In genomic region chr1:78853094-78853445, GRCm38 (mm10) we compare ENCODE assay signal across 16 mouse cellular contexts. TPM values are rescaled to one million over a fixed set of nuclear protein-coding genes. Genes with fewer than 3 reads are reported as not detected.
DNase-seq lines count a peak whose midpoint lies in the region; ATAC-seq and TF ChIP-seq lines count a peak whose summit lies in the region.
"Had no signal": no experiment of that assay in that cellular context is flagged by ENCODE, and none has a peak within 500 bp of the region (broad histone marks: within the 10 kb centered on the region; RNA-seq: fewer than 3 reads in every experiment).

No protein-coding gene starts in this region.

- 89% methylated on average over 3 of the region's 3 CpGs for WGBS in embryonic facial prominence, embryonic 10.5 days
- WGBS in embryonic facial prominence, embryonic 15.5 days, result 86% methylated on average over 3 of the region's 3 CpGs
- WGBS in hindbrain, embryonic 16.5 days, result 53% methylated on average over 3 of the region's 3 CpGs
- WGBS in midbrain, postnatal 0 days, result 78% methylated on average over 3 of the region's 3 CpGs

- no peaks in the 10 kb centered on the region for H3K9me3 ChIP-seq in embryonic facial prominence, embryonic 10.5 days
- H3K9me3 ChIP-seq in embryonic facial prominence, embryonic 15.5 days (replicated peaks), result no peaks in the 10 kb centered on the region
- H3K9me3 ChIP-seq in hindbrain, embryonic 16.5 days (ENCODE audit: control insufficient read depth, low read length), result no peaks in the 10 kb centered on the region
- H3K9me3 ChIP-seq in midbrain, postnatal 0 days (ENCODE audit: low read length), result no peaks in the 10 kb centered on the region
- H3K9me3 ChIP-seq: lung, embryonic 15.5 days had no signal

- peak overlapping the region; percentile 53; the same call in 1 of the 2 replicates for H3K27ac ChIP-seq in embryonic facial prominence, embryonic 10.5 days (replicated peaks)
- no peak overlapping the region for H3K27ac ChIP-seq in embryonic facial prominence, embryonic 15.5 days (replicated peaks)
- peak overlapping the region; percentile 69 for H3K27ac ChIP-seq in hindbrain, embryonic 16.5 days (ENCODE audit: low read depth, low read length)
- no peak overlapping the region for H3K27ac ChIP-seq in midbrain, postnatal 0 days (ENCODE audit: low read depth, low read length)
- H3K27ac ChIP-seq: kidney, postnatal 0 days; lung, embryonic 15.5 days had no signal

- H3K4me1 ChIP-seq in embryonic facial prominence, embryonic 10.5 days, result peaks cover 12% of the 10 kb centered on the region
- 0 out of 2 replicates have a peak, but pooled peaks cover 6% of the 10 kb centered on the region for H3K4me1 ChIP-seq in embryonic facial prominence, embryonic 15.5 days
- peaks cover 13% of the 10 kb centered on the region for H3K4me1 ChIP-seq in hindbrain, embryonic 16.5 days (ENCODE audit: control insufficient read depth, insufficient read depth, low read depth, low read length)
- no peaks in the 10 kb centered on the region for H3K4me1 ChIP-seq in midbrain, postnatal 0 days (ENCODE audit: insufficient read depth, low read length)
- H3K4me1 ChIP-seq: lung, embryonic 15.5 days had no signal

- H3K4me3 ChIP-seq in embryonic facial prominence, embryonic 10.5 days, result no peak overlapping the region
- H3K4me3 ChIP-seq in embryonic facial prominence, embryonic 15.5 days (replicated peaks), result no peak overlapping the region
- H3K4me3 ChIP-seq in hindbrain, embryonic 16.5 days (ENCODE audit: low read length), result no peak overlapping the region
- no peak overlapping the region for H3K4me3 ChIP-seq in midbrain, postnatal 0 days (ENCODE audit: low read depth, low read length)
- H3K4me3 ChIP-seq: lung, embryonic 15.5 days; myocyte had no signal

- no peak for TF ChIP-seq CTCF in midbrain, postnatal 0 days (IDR thresholded peaks at IDR 0.05)

- H3K27me3 ChIP-seq in embryonic facial prominence, embryonic 10.5 days (replicated peaks; ENCODE audit: low read depth, poor library complexity, severe bottlenecking), result no peaks in the 10 kb centered on the region
- no peaks in the 10 kb centered on the region for H3K27me3 ChIP-seq in embryonic facial prominence, embryonic 15.5 days
- H3K27me3 ChIP-seq in hindbrain, embryonic 16.5 days (replicated peaks; ENCODE audit: control insufficient read depth, insufficient read depth, low read length), result no peaks in the 10 kb centered on the region
- no peaks in the 10 kb centered on the region for H3K27me3 ChIP-seq in midbrain, postnatal 0 days (ENCODE audit: insufficient read depth, low read length)
- H3K27me3 ChIP-seq: lung, embryonic 15.5 days had no signal

- H3K4me2 ChIP-seq in embryonic facial prominence, embryonic 15.5 days (replicated peaks), result no peak overlapping the region
- H3K4me2 ChIP-seq in hindbrain, embryonic 16.5 days (ENCODE audit: low read length), result peak overlapping the region; percentile 13; the same call in 1 of the 2 replicates
- no peak overlapping the region; the same call in 1 of the 2 replicates for H3K4me2 ChIP-seq in midbrain, postnatal 0 days (ENCODE audit: low read depth, low read length, poor library complexity, severe bottlenecking)
- H3K4me2 ChIP-seq: liver, embryonic 11.5 days; lung, embryonic 15.5 days had no signal

- ATAC-seq in embryonic facial prominence, embryonic 15.5 days (ENCODE audit: insufficient number of reproducible peaks, low FRiP score, low TSS enrichment, low read depth), result 0 out of 2 replicates have a peak, but pooled peaks have one; percentile 7
- peak; percentile 58 for ATAC-seq in hindbrain, embryonic 16.5 days
- peak; percentile 47; the same call in 1 of the 2 replicates for ATAC-seq in midbrain, postnatal 0 days (ENCODE audit: low FRiP score)
- ATAC-seq in inflammation-experienced regulatory T-cells, adult 6 months, result no peak
- ATAC-seq: CD4-positive, CD25-positive, alpha-beta regulatory T cell, adult 4 months had no signal

- no peak for DNase-seq in embryonic facial prominence, embryonic 10.5 days (ENCODE audit: low spot score)
- peak; percentile 10 for DNase-seq in midbrain, postnatal 0 days (ENCODE audit: low spot score)
- DNase-seq in right cerebral cortex, postnatal 4 days, result no peak
- no peak for DNase-seq in thymus, postnatal 0 days (ENCODE audit: low spot score)
- DNase-seq: cerebellum, adult 8-10 months; spleen, adult 18-20 months; thymus, postnatal 14 days had no signal

- no peak overlapping the region for H3K9ac ChIP-seq in embryonic facial prominence, embryonic 15.5 days
- no peak overlapping the region for H3K9ac ChIP-seq in hindbrain, embryonic 16.5 days (ENCODE audit: low read depth, low read length)
- H3K9ac ChIP-seq in midbrain, postnatal 0 days (replicated peaks; ENCODE audit: low read length, poor library complexity, severe bottlenecking), result no peak overlapping the region
- H3K9ac ChIP-seq: lung, embryonic 15.5 days had no signal

- H3K36me3 ChIP-seq in embryonic facial prominence, embryonic 10.5 days (replicated peaks), result no peaks in the 10 kb centered on the region
- no peaks in the 10 kb centered on the region for H3K36me3 ChIP-seq in embryonic facial prominence, embryonic 15.5 days
- H3K36me3 ChIP-seq in hindbrain, embryonic 16.5 days (ENCODE audit: control insufficient read depth, insufficient read depth, low read length), result no peaks in the 10 kb centered on the region
- H3K36me3 ChIP-seq in midbrain, postnatal 0 days (ENCODE audit: insufficient read depth, low read length), result no peaks in the 10 kb centered on the region
- H3K36me3 ChIP-seq: lung, embryonic 15.5 days had no signal

RNA-seq across cellular contexts. Expression of gene Kcne4, which starts 36.5 kb away (rescaled TPM):
- polyA plus RNA-seq in embryonic facial prominence, embryonic 10.5 days (2016; fragmentation: Nextera tagmentation; extraction: Ambion mirVana), result 0.11 and 0.36 TPM in 2 replicates
- 24.6 and 29.5 TPM in 2 replicates for polyA plus RNA-seq in embryonic facial prominence, embryonic 15.5 days (2015; fragmentation: Nextera tagmentation; extraction: Ambion mirVana)
- 1.8 and 1.9 TPM in 2 replicates for polyA plus RNA-seq in hindbrain, embryonic 16.5 days (2015; fragmentation: Nextera tagmentation; extraction: Ambion mirVana)
- 0.80 and 1.4 TPM in 2 replicates for total RNA-seq in midbrain, postnatal 0 days (2014; rRNA removed)
- polyA plus RNA-seq in midbrain, postnatal 0 days (2015; fragmentation: Nextera tagmentation; extraction: Ambion mirVana), result 1.7 and 2.3 TPM in 2 replicates
- 2.6 and 3.0 TPM in 2 replicates for polyA plus RNA-seq in thymus, postnatal 0 days (2015; fragmentation: Nextera tagmentation; extraction: Ambion mirVana)
- polyA plus RNA-seq in inflammation-experienced regulatory T-cells, adult 6 months (2017; shearing (Covaris generic)), result not detected
- total RNA-seq: MEL had no signal
- polyA plus RNA-seq: CD4-positive, CD25-positive, alpha-beta regulatory T cell, adult 4 months had no signal

Comparison
In these comparisons a context has a peak if more than half of its experiments do, and no peak if none do; other contexts are left out.
1. H3K27ac ChIP-seq: peak in embryonic facial prominence, embryonic 10.5 days (single experiment) and hindbrain, embryonic 16.5 days (single experiment); none in embryonic facial prominence, embryonic 15.5 days (single experiment) and midbrain, postnatal 0 days (single experiment).